Mouse (Mus musculus) cerebellum, postnatal 14 days (tissue): ENCODE measurements around the gene Cnpy2.
"Not testable (repeated sequence)": the region's sequence is repeated elsewhere in the genome, so short reads cannot be mapped to it uniquely, and the experiment has no call there.

ENCODE experiments used
- DNase-seq, 2 experiments: peaks; one replicate each; pipeline ENCODE4 v3.0.0; 2021; ENCODE audit warnings: mixed read lengths in 2 of 2

Cnpy2 gene

GRCm38 (mm10) chr10:128315578-128315977 lies 6.7 kb upstream of the Cnpy2 start:
- DNase-seq = no peak

GRCm38 (mm10) chr10:128321641-128322040 lies 618 bp upstream of the Cnpy2 start:
- DNase-seq = no peak

- DNase-seq = no peak
Measured at GRCm38 (mm10) chr10:128323516-128323915, 1.3 kb downstream of the Cnpy2 start.

- DNase-seq = no peak
Measured at GRCm38 (mm10) chr10:128326825-128327224, 4.6 kb downstream of the Cnpy2 start.

- no peak for DNase-seq
Measured at GRCm38 (mm10) chr10:128327610-128328009, 5.4 kb downstream of the Cnpy2 start.

GRCm38 (mm10) chr10:128332358-128333249 lies 10.3 kb downstream of the Cnpy2 start:
- not testable (repeated sequence) for DNase-seq

- peak; percentile 86 to 89 for DNase-seq
Measured at GRCm38 (mm10) chr10:128335582-128335981, 13.3 kb downstream of the Cnpy2 start.

- no peak for DNase-seq
Measured at GRCm38 (mm10) chr10:128336195-128336594, 13.9 kb downstream of the Cnpy2 start.

- no peak for DNase-seq
Measured at GRCm38 (mm10) chr10:128336597-128336996, 14.3 kb downstream of the Cnpy2 start.

GRCm38 (mm10) chr10:128337306-128338181 lies 15.3 kb downstream of the Cnpy2 start, which contains the start of gene Cs:
Cs (plus strand) TSS chr10:128337734.
- peak; percentile 98 to 99 for DNase-seq

GRCm38 (mm10) chr10:128338415-128338814 lies 16.2 kb downstream of the Cnpy2 start:
- DNase-seq = no peak

GRCm38 (mm10) chr10:128338948-128339347 lies 16.7 kb downstream of the Cnpy2 start:
- DNase-seq = no peak

GRCm38 (mm10) chr10:128340257-128340656 lies 18.0 kb downstream of the Cnpy2 start:
- DNase-seq = no peak

GRCm38 (mm10) chr10:128343436-128343835 lies 21.2 kb downstream of the Cnpy2 start:
- DNase-seq = no peak

- peak; percentile 38 to 40 for DNase-seq
Measured at GRCm38 (mm10) chr10:128344568-128345275, 22.5 kb downstream of the Cnpy2 start.

- DNase-seq = no peak
Measured at GRCm38 (mm10) chr10:128347541-128347940, 25.3 kb downstream of the Cnpy2 start.

- peak; percentile 69 to 83 for DNase-seq
Measured at GRCm38 (mm10) chr10:128358796-128359195, 36.5 kb downstream of the Cnpy2 start.

- DNase-seq = no peak
Measured at GRCm38 (mm10) chr10:128359226-128359625, 37.0 kb downstream of the Cnpy2 start.

GRCm38 (mm10) chr10:128361836-128362235 lies 39.6 kb downstream of the Cnpy2 start:
- no peak for DNase-seq

GRCm38 (mm10) chr10:128362568-128362967 lies 40.3 kb downstream of the Cnpy2 start:
- peak; percentile 66 to 68 for DNase-seq

- DNase-seq = no peak
Measured at GRCm38 (mm10) chr10:128367899-128368401, 45.7 kb downstream of the Cnpy2 start.

GRCm38 (mm10) chr10:128368402-128369217 lies 46.4 kb downstream of the Cnpy2 start, which contains the start of gene Coq10a:
Coq10a (minus strand) TSS chr10:128368997.
- peak; percentile 95 for DNase-seq
